Mouse (Mus musculus) lung, embryonic 15.5 days (tissue): Measurements from ENCODE around the gene Bex1. TPM values are rescaled to one million over a fixed set of nuclear protein-coding genes. Genes with fewer than 3 reads are reported as not detected.

Source experiments
- ATAC-seq: fragments of 200-750 bp; cut with Nextera tagmentation; 2 replicates; pipeline ENCODE4 v1.8.0; 2017; ENCODE audit warnings: moderate number of reproducible peaks, borderline replicate concordance; ENCODE audit not compliant: low FRiP score, low TSS enrichment; ENCODE audit errors: extremely low read depth
- H3K27ac ChIP-seq: fragments of 300-500 bp; sonication (generic); 2 replicates; pipeline ENCODE4 v1.5.1; 2015; ENCODE audit warnings: moderate library complexity, mild to moderate bottlenecking, inconsistent platforms
- H3K27me3 ChIP-seq: fragments of 300-500 bp; sonication (generic); 2 replicates; pipeline ENCODE4 v1.6.1; 2015; ENCODE audit warnings: inconsistent platforms
- H3K36me3 ChIP-seq: fragments of 300-500 bp; sonication (generic); 2 replicates; pipeline ENCODE4 v1.6.1; 2015; ENCODE audit warnings: inconsistent platforms
- H3K4me1 ChIP-seq: fragments of 300-500 bp; sonication (generic); 2 replicates; pipeline ENCODE4 v1.6.1; 2015; ENCODE audit warnings: inconsistent platforms
- H3K4me2 ChIP-seq: fragments of 300-500 bp; sonication (generic); 2 replicates; pipeline ENCODE4 v1.6.1; 2015; ENCODE audit warnings: inconsistent platforms, mild to moderate bottlenecking, moderate library complexity
- H3K4me3 ChIP-seq: fragments of 300-500 bp; sonication (generic); 2 replicates; pipeline ENCODE4 v1.5.1; 2015; ENCODE audit warnings: mild to moderate bottlenecking, inconsistent platforms
- H3K9ac ChIP-seq: fragments of 300-500 bp; sonication (generic); 2 replicates; pipeline ENCODE4 v1.6.1; 2015; ENCODE audit warnings: inconsistent platforms
- H3K9me3 ChIP-seq: fragments of 300-500 bp; sonication (generic); 2 replicates; pipeline ENCODE4 v1.6.1; 2016; ENCODE audit warnings: inconsistent platforms
- WGBS: fragments of 180-500 bp; shearing (Covaris S2); methylation state at CpG from one replicate; pipeline ENCODE4 v1.1.7; 2015; 5-methylcytosine and 5-hydroxymethylcytosine counted together
- microRNA-seq: library from miRNA; unstranded; fragments of <30 nt; microRNA quantifications from one replicate; pipeline ENCODE4, GENCODE M21; 2016
- polyA plus RNA-seq: library from polyadenylated mRNA; unstranded; fragments of >200 nt; fragmentation: Nextera tagmentation; extraction: Ambion mirVana; gene quantifications from 2 replicates; pipeline ENCODE4 v1.2.1, GENCODE M21; 2015

Gene Bex1
- polyA plus RNA-seq, 1 experiment from 2014 or later = 85.4 TPM

DNA sequence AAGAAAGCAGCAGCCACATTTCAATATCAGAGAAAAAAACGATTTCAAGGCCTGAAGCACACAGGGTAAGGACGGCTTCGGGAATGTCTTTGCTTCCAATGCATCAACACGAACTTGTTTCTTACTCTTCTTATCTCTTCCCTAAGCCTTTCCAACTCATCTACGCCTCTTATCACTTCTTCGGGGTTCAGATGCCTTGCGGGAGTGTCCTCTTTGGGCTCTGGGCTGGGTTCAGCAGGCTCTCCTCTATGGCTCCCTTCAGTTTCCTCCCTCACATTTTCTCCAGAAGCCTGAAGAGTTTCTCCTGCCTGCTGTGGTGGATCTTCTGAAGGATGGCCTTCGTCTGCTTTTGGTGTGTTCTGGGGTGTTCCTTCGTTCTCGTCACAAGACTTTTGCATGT lies 44.7 kb downstream of the Bex1 start:
- Histone ChIP-seq H3K36me3 (0 out of 2 replicates have a peak, but pooled peaks cover 2% of the 10 kb centered on the region), H3K4me2 (peak overlapping the region; percentile 52), H3K27me3 (no peaks in the 10 kb centered on the region), H3K9me3 (no peaks in the 10 kb centered on the region), H3K27ac (no peak overlapping the region), H3K4me3 (peak overlapping the region; percentile 56), H3K4me1 (no peaks in the 10 kb centered on the region; the same call in 1 of the 2 replicates), H3K9ac (no peak overlapping the region)
- ATAC-seq = no peak
- whole genome bisulfite sequencing = 47% methylated on average over 10 of the region's 10 CpGs

Small RNA genes lying within 50 kb of the gene (microRNA-seq; reads per million reads assigned to microRNA genes)
- gene Mir6383 = not detected

Other genes starting within 250 kb of the Bex1 start
- 57.4 and 57.8 TPM in 2 replicates for gene Arxes2, start 221.7 kb downstream of the Bex1 start, polyA plus RNA-seq
- gene Arxes1, start 182.1 kb downstream of the Bex1 start, polyA plus RNA-seq = 22.0 and 22.8 TPM in 2 replicates
- gene Bex2, start 147.3 kb downstream of the Bex1 start, polyA plus RNA-seq = 53.0 and 60.7 TPM in 2 replicates
- gene Nxf3, start 130.3 kb downstream of the Bex1 start, polyA plus RNA-seq = 0.05 and 0.14 TPM in 2 replicates
- 151 and 155 TPM in 2 replicates for gene Bex4, start 76.5 kb downstream of the Bex1 start, polyA plus RNA-seq
- gene Tceal8, start 43.2 kb downstream of the Bex1 start, polyA plus RNA-seq = 193 and 198 TPM in 2 replicates
- gene Tceal5, start 11.6 kb downstream of the Bex1 start, polyA plus RNA-seq = 3.3 and 3.5 TPM in 2 replicates
- gene Tceal7, start 734 bp downstream of the Bex1 start, polyA plus RNA-seq = 1.5 and 3.8 TPM in 2 replicates
- 621 and 638 TPM in 2 replicates for gene Tceal9, start 29.6 kb upstream of the Bex1 start, polyA plus RNA-seq
- 432 and 477 TPM in 2 replicates for gene Bex3, start 54.7 kb upstream of the Bex1 start, polyA plus RNA-seq